Mouse (Mus musculus) leukemia stem cell, adult 10-12 weeks (primary cell): ENCODE data around the gene Hist1h3c. TPM values are rescaled to one million over a fixed set of nuclear protein-coding genes. Genes with fewer than 3 reads are reported as not detected.

Experiments
- polyA plus RNA-seq: library from polyadenylated mRNA; stranded (reverse); fragments of >175 nt; gene quantifications from 2 replicates; pipeline ENCODE4 v1.2.3, GENCODE M21; 2012; ENCODE audit warnings: low replicate concordance

The Hist1h3c gene
- polyA plus RNA-seq, result 4.9 and 12.8 TPM in 2 replicates

GRCm38 (mm10) chr13:23745381-23746161 lies at the start of gene Hist1h3c:
Gene Hist1h3c, minus strand, starts transcription at chr13:23745602.

GRCm38 (mm10) chr13:23769613-23770012 lies 24.2 kb upstream of the Hist1h3c start, which contains the start of gene Trim38:
Gene Trim38, plus strand, starts transcription at chr13:23769913.

GRCm38 (mm10) chr13:23763586-23764323 lies 18.4 kb upstream of the Hist1h3c start, which contains the start of gene Hist1h1a:
Gene Hist1h1a, plus strand, starts transcription at chr13:23763666.

GRCm38 (mm10) chr13:23761871-23762821 lies 16.7 kb upstream of the Hist1h3c start, which contains the start of gene Hist1h3a:
Gene Hist1h3a, minus strand, starts transcription at chr13:23762386.

GRCm38 (mm10) chr13:23760972-23761864 lies 15.8 kb upstream of the Hist1h3c start, which contains the start of gene Hist1h4a:
Gene Hist1h4a, minus strand, starts transcription at chr13:23761230.

GRCm38 (mm10) chr13:23756790-23757189 lies 11.4 kb upstream of the Hist1h3c start, which contains the start of gene Hist1h4b:
Gene Hist1h4b, plus strand, starts transcription at chr13:23757013.

GRCm38 (mm10) chr13:23752067-23752741 lies 6.8 kb upstream of the Hist1h3c start, which contains the start of gene Hist1h3b:
Gene Hist1h3b, plus strand, starts transcription at chr13:23752267.

GRCm38 (mm10) chr13:23750839-23751477 lies 5.6 kb upstream of the Hist1h3c start, which contains the start of gene Hist1h2ab:
Gene Hist1h2ab, plus strand, starts transcription at chr13:23751126.

GRCm38 (mm10) chr13:23746201-23747080 lies 1.0 kb upstream of the Hist1h3c start, which contains the start of gene Hist1h2bb:
Gene Hist1h2bb, plus strand, starts transcription at chr13:23746734.

GRCm38 (mm10) chr13:23738677-23739068 lies 6.7 kb downstream of the Hist1h3c start, which contains the start of gene Hist1h1c:
Gene Hist1h1c, plus strand, starts transcription at chr13:23738808.

GRCm38 (mm10) chr13:23710374-23711089 lies 34.9 kb downstream of the Hist1h3c start, which contains the start of gene Hfe:
Gene Hfe, minus strand, starts transcription at chr13:23710854.

GRCm38 (mm10) chr13:23698300-23698693 lies 47.1 kb downstream of the Hist1h3c start, which contains the start of gene Hist1h4c:
Gene Hist1h4c, minus strand, starts transcription at chr13:23698454.

GRCm38 (mm10) chr13:23695514-23695913 lies 49.9 kb downstream of the Hist1h3c start, which contains the start of gene Hist1h1t:
Gene Hist1h1t, plus strand, starts transcription at chr13:23695814.

